Comparison of ENCODE assay signal across 8 mouse cellular contexts in the genomic region with DNA sequence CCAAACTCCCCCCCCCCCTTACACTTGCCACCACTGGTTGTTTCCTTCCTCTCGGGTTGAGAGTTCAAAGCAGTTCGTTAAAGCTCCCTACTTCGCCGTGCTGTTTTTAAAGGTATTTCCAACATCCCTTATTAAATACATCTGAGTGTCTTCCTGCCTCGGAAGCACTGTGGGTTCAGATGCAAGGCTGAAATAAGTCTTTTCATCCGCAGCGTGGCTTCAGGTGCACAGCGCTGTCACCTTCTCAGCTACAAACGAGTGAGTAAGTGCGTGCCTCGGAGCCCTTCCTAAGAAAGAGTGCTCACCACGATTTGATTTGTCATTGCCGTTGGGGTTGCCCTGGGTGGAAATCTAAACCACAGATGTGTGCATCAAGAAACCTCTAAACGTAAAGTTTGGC. TPM values are rescaled to one million over a fixed set of nuclear protein-coding genes. Genes with fewer than 3 reads are reported as not detected.
DNase-seq lines count a peak whose midpoint lies in the region; ATAC-seq and TF ChIP-seq lines count a peak whose summit lies in the region.

A gene (minus strand): TSS at position 266 of the 400 bp plus-strand sequence.

- ATAC-seq in embryonic facial prominence, embryonic 15.5 days (ENCODE audit: insufficient number of reproducible peaks, low FRiP score, low TSS enrichment, low read depth), result no peak
- ATAC-seq in heart, embryonic 16.5 days (replicated peaks; ENCODE audit: extremely low read depth, insufficient read depth, low FRiP score), result no peak
- peak; percentile 19; the same call in 1 of the 2 replicates for ATAC-seq in midbrain, embryonic 16.5 days

- peak in 1 of 2 experiments; percentile 51 for DNase-seq in heart, adult 18-20 months
- DNase-seq in heart, adult 9 months (ENCODE audit: low spot score in 2 of 2), result no peak
- peak; percentile 75 for DNase-seq in MEL (ENCODE audit: low read depth, low spot score)
- peak; percentile 54 for DNase-seq in limb, embryonic 10.5 days (ENCODE audit: low spot score)
- no peak for DNase-seq in ovary, postnatal 14 days (ENCODE audit: low spot score)

- peak within 1 kb of the TSS; percentile 92 for H3K9ac ChIP-seq in MEL (ENCODE audit: control insufficient read depth, low read depth, low read length, poor library complexity, severe bottlenecking)
- peak within 1 kb of the TSS; percentile 86 for H3K9ac ChIP-seq in embryonic facial prominence, embryonic 15.5 days
- peak within 1 kb of the TSS; percentile 96 for H3K9ac ChIP-seq in heart, embryonic 16.5 days (ENCODE audit: low read length)
- H3K9ac ChIP-seq in midbrain, embryonic 16.5 days (ENCODE audit: low read depth, low read length), result peak within 1 kb of the TSS; percentile 91

- TF ChIP-seq RAD21 in MEL (IDR thresholded peaks at IDR 0.05; ENCODE audit: low read depth, low read length), result no peak

- H3K79me2 ChIP-seq in MEL (ENCODE audit: control insufficient read depth, insufficient read depth, low read length, poor library complexity), result peaks cover 38% of the 10 kb centered on the region

- peaks cover 8 to 23% of the 10 kb centered on the region in 2 experiments for H3K36me3 ChIP-seq in MEL (ENCODE audit: control insufficient read depth in 1 of 2, insufficient read depth in 2 of 2, low read length in 2 of 2)
- no peaks in the 10 kb centered on the region for H3K36me3 ChIP-seq in embryonic facial prominence, embryonic 15.5 days
- no peaks in the 10 kb centered on the region for H3K36me3 ChIP-seq in heart, embryonic 16.5 days (ENCODE audit: control insufficient read depth, insufficient read depth)
- peaks cover 5% of the 10 kb centered on the region for H3K36me3 ChIP-seq in limb, embryonic 10.5 days
- H3K36me3 ChIP-seq in midbrain, embryonic 16.5 days (ENCODE audit: control insufficient read depth, insufficient read depth, low read length), result no peaks in the 10 kb centered on the region

- no peak for TF ChIP-seq POLR2A in MEL (IDR thresholded peaks at IDR 0.05; ENCODE audit: control insufficient read depth in 1 of 2, insufficient read depth in 1 of 2, low read depth in 1 of 2, low read length in 2 of 2, poor library complexity in 1 of 2)

- H3K4me3 ChIP-seq in MEL (ENCODE audit: control insufficient read depth in 1 of 2, insufficient read depth in 1 of 2, low read depth in 2 of 2, low read length in 2 of 2), result peak within 1 kb of the TSS; percentile 83 to 90
- H3K4me3 ChIP-seq in embryonic facial prominence, embryonic 15.5 days (replicated peaks), result peak within 1 kb of the TSS; percentile 86
- H3K4me3 ChIP-seq in heart, embryonic 16.5 days (ENCODE audit: low read length), result peak within 1 kb of the TSS; percentile 89
- H3K4me3 ChIP-seq in limb, embryonic 10.5 days, result peak within 1 kb of the TSS; percentile 98
- H3K4me3 ChIP-seq in midbrain, embryonic 16.5 days (ENCODE audit: low read depth, low read length), result peak within 1 kb of the TSS; percentile 93

- no peaks in the 10 kb centered on the region for H3K9me3 ChIP-seq in MEL (replicated peaks; ENCODE audit: insufficient read depth, low read length)
- no peaks in the 10 kb centered on the region for H3K9me3 ChIP-seq in embryonic facial prominence, embryonic 15.5 days (replicated peaks)
- no peaks in the 10 kb centered on the region for H3K9me3 ChIP-seq in heart, embryonic 16.5 days (replicated peaks; ENCODE audit: control insufficient read depth, low read length)
- no peaks in the 10 kb centered on the region for H3K9me3 ChIP-seq in limb, embryonic 10.5 days (replicated peaks)
- H3K9me3 ChIP-seq in midbrain, embryonic 16.5 days (replicated peaks; ENCODE audit: control insufficient read depth, low read length, poor library complexity, severe bottlenecking), result no peaks in the 10 kb centered on the region

- peaks cover 14 to 20% of the 10 kb centered on the region in 2 experiments for H3K4me1 ChIP-seq in MEL (ENCODE audit: control insufficient read depth in 1 of 2, insufficient read depth in 2 of 2, low read length in 2 of 2)
- H3K4me1 ChIP-seq in embryonic facial prominence, embryonic 15.5 days, result peaks cover 31% of the 10 kb centered on the region
- peaks cover 22% of the 10 kb centered on the region for H3K4me1 ChIP-seq in heart, embryonic 16.5 days (ENCODE audit: control insufficient read depth, insufficient read depth, low read length)
- H3K4me1 ChIP-seq in limb, embryonic 10.5 days, result peaks cover 37% of the 10 kb centered on the region
- H3K4me1 ChIP-seq in midbrain, embryonic 16.5 days (ENCODE audit: control insufficient read depth, insufficient read depth, low read length), result peaks cover 29% of the 10 kb centered on the region

- H3K27me3 ChIP-seq in MEL (ENCODE audit: control insufficient read depth in 1 of 2, insufficient read depth in 2 of 2, low read length in 2 of 2), result no peaks in the 10 kb centered on the region
- no peaks in the 10 kb centered on the region for H3K27me3 ChIP-seq in embryonic facial prominence, embryonic 15.5 days
- H3K27me3 ChIP-seq in heart, embryonic 16.5 days (ENCODE audit: control insufficient read depth, insufficient read depth, low read length), result no peaks in the 10 kb centered on the region
- H3K27me3 ChIP-seq in limb, embryonic 10.5 days (ENCODE audit: low read depth, poor library complexity, severe bottlenecking), result no peaks in the 10 kb centered on the region
- H3K27me3 ChIP-seq in midbrain, embryonic 16.5 days (ENCODE audit: control insufficient read depth, insufficient read depth, low read depth, low read length), result no peaks in the 10 kb centered on the region

- H3K4me2 ChIP-seq in embryonic facial prominence, embryonic 15.5 days (replicated peaks), result peak within 1 kb of the TSS; percentile 78
- peak within 1 kb of the TSS; percentile 83 for H3K4me2 ChIP-seq in heart, embryonic 16.5 days (ENCODE audit: low read depth, low read length)
- H3K4me2 ChIP-seq in midbrain, embryonic 16.5 days (ENCODE audit: low read length), result peak within 1 kb of the TSS; percentile 75

- TF ChIP-seq CTCF in MEL (IDR thresholded peaks at IDR 0.05 in 2 of 3, conservative IDR thresholded peaks at IDR 0.05 in 1 of 3; ENCODE audit: control insufficient read depth in 1 of 3, insufficient read depth in 1 of 3, low read depth in 2 of 3, low read length in 3 of 3, poor library complexity in 1 of 3, severe bottlenecking in 1 of 3), result no peak

- peak in 1 of 2 experiments; percentile 40; a peak in 1 of 4 replicates for TF ChIP-seq EP300 in MEL (IDR thresholded peaks at IDR 0.05; ENCODE audit: low read depth in 1 of 2, low read length in 2 of 2)

- H3K27ac ChIP-seq in MEL (ENCODE audit: control insufficient read depth, low read depth, low read length), result peak within 1 kb of the TSS; percentile 75
- H3K27ac ChIP-seq in embryonic facial prominence, embryonic 15.5 days (replicated peaks), result peak within 1 kb of the TSS; percentile 95
- peak within 1 kb of the TSS; percentile 98 for H3K27ac ChIP-seq in heart, embryonic 16.5 days (ENCODE audit: low read length)
- peak within 1 kb of the TSS; percentile 98 for H3K27ac ChIP-seq in limb, embryonic 10.5 days
- H3K27ac ChIP-seq in midbrain, embryonic 16.5 days (ENCODE audit: low read length), result peak within 1 kb of the TSS; percentile 93

- under 1% methylated on average over 14 of the region's 14 CpGs for WGBS in embryonic facial prominence, embryonic 15.5 days
- under 1% methylated on average over 14 of the region's 14 CpGs for WGBS in heart, embryonic 16.5 days
- under 1% methylated on average over 14 of the region's 14 CpGs for WGBS in limb, embryonic 10.5 days
- 0% methylated on average over 14 of the region's 14 CpGs for WGBS in midbrain, embryonic 16.5 days

TF ChIP-seq in MEL, 35 proteins besides CTCF, POLR2A, EP300 and RAD21:
- TF ChIP-seq CHD2 (IDR thresholded peaks at IDR 0.05; ENCODE audit: low read length), result no peak
- TF ChIP-seq GATA1 (IDR thresholded peaks at IDR 0.05; ENCODE audit: low read depth, low read length), result no peak
- peak; percentile 17; the same call in 1 of the 2 replicates for TF ChIP-seq SIN3A (IDR thresholded peaks at IDR 0.05; ENCODE audit: low read length)
- no peak for TF ChIP-seq ZNF384 (IDR thresholded peaks at IDR 0.05; ENCODE audit: low read depth, low read length)
- TF ChIP-seq POLR2AphosphoS5 (IDR thresholded peaks at IDR 0.05; ENCODE audit: borderline replicate concordance, low read depth, low read length), result no peak
- TF ChIP-seq CHD1 (IDR thresholded peaks at IDR 0.05; ENCODE audit: low read depth, low read length), result no peak
- TF ChIP-seq MAFK (IDR thresholded peaks at IDR 0.05; ENCODE audit: borderline replicate concordance, low read depth, low read length), result no peak
- TF ChIP-seq TAL1 (IDR thresholded peaks at IDR 0.05; ENCODE audit: low read length), result no peak
TF ChIP-seq in MEL: peak in this region for 1.

RNA-seq across cellular contexts. Expression of the gene that starts here (rescaled TPM):
- total RNA-seq in heart, adult 18-20 months (2021), result 10 to 100 TPM; 21.1 to 21.7 TPM
- 106 and 111 TPM in 2 replicates for total RNA-seq in MEL (2012; rRNA removed)
- polyA plus RNA-seq in MEL (2012; ENCODE audit: insufficient read depth in 1 of 2, insufficient read length in 2 of 2, low read depth in 1 of 2, low replicate concordance in 2 of 2, missing spikeins in 1 of 2), result 100 to 1,000 TPM in 1 of 2 experiments, not detected in 1; 120 TPM
- 83.3 and 88.8 TPM in 2 replicates for polyA plus RNA-seq in embryonic facial prominence, embryonic 15.5 days (2015; fragmentation: Nextera tagmentation; extraction: Ambion mirVana)
- polyA plus RNA-seq in heart, embryonic 16.5 days (2015; fragmentation: Nextera tagmentation; extraction: Ambion mirVana), result 69.5 and 92.6 TPM in 2 replicates
- polyA plus RNA-seq in limb, embryonic 10.5 days (2016; fragmentation: Nextera tagmentation; extraction: Ambion mirVana), result 163 and 166 TPM in 2 replicates
- 27.8 and 30.6 TPM in 2 replicates for polyA plus RNA-seq in midbrain, embryonic 16.5 days (2015; fragmentation: Nextera tagmentation; extraction: Ambion mirVana)

Comparison
In these comparisons a context has a peak if more than half of its experiments do, and no peak if none do; other contexts are left out.
1. DNase-seq: peak in MEL (single experiment) and limb, embryonic 10.5 days (single experiment); none in heart, adult 9 months (0 of 2) and ovary, postnatal 14 days (single experiment).
2. Peak in every context shown above with its lines, with median percentiles within 50 percentile points of each other: H3K27ac ChIP-seq, H3K4me3 ChIP-seq, H3K9ac ChIP-seq and H3K4me2 ChIP-seq.